Mouse (Mus musculus) neural tube, embryonic 14.5 days (tissue): Measurements from ENCODE around the gene Tmem178. TPM values are rescaled to one million over a fixed set of nuclear protein-coding genes. Genes with fewer than 3 reads are reported as not detected.

Source experiments
- ATAC-seq: fragments of 200-750 bp; cut with Nextera tagmentation; 2 replicates; pipeline ENCODE4 v1.8.0; 2017; ENCODE audit warnings: low read depth, mild to moderate bottlenecking, moderate TSS enrichment, moderate library complexity
- H3K27ac ChIP-seq: fragments of 300-500 bp; sonication (generic); 2 replicates; pipeline ENCODE4 v1.5.1; 2014; ENCODE audit warnings: low read depth, mild to moderate bottlenecking, control low read depth, low read length, moderate library complexity, mixed read lengths
- H3K27me3 ChIP-seq: fragments of 300-500 bp; sonication (generic); 2 replicates; pipeline ENCODE4 v1.6.1; 2014; ENCODE audit warnings: low read length; ENCODE audit not compliant: control insufficient read depth, insufficient read depth
- H3K36me3 ChIP-seq: fragments of 300-500 bp; sonication (generic); 2 replicates; pipeline ENCODE4 v1.6.1; 2014; ENCODE audit warnings: low read length, mixed read lengths; ENCODE audit not compliant: control insufficient read depth, insufficient read depth
- H3K4me1 ChIP-seq: fragments of 300-500 bp; sonication (generic); 2 replicates; pipeline ENCODE4 v1.6.1; 2014; ENCODE audit warnings: low read length; ENCODE audit not compliant: control insufficient read depth, insufficient read depth
- H3K4me2 ChIP-seq: fragments of 300-500 bp; sonication (generic); 2 replicates; pipeline ENCODE4 v1.6.1; 2014; ENCODE audit warnings: mild to moderate bottlenecking, low read depth, low read length, control low read depth
- H3K4me3 ChIP-seq: fragments of 300-500 bp; sonication (generic); 2 replicates; pipeline ENCODE4 v1.5.1; 2014; ENCODE audit warnings: low read depth, low read length, control low read depth, mixed read lengths
- H3K9ac ChIP-seq: fragments of 300-500 bp; sonication (generic); replicated peaks from 2 replicates; pipeline ENCODE4 v1.6.1; 2014; ENCODE audit warnings: low read depth, mild to moderate bottlenecking, control low read depth, low read length, mixed read lengths
- H3K9me3 ChIP-seq: fragments of 300-500 bp; sonication (generic); 2 replicates; pipeline ENCODE4 v1.6.1; 2016; ENCODE audit warnings: low read length; ENCODE audit not compliant: control insufficient read depth
- WGBS: fragments of 180-500 bp; shearing (Covaris S2); extraction: QIAGEN DNeasy Blood & Tissue Kit; methylation state at CpG from one replicate; pipeline ENCODE4 v1.1.7; 2014; 5-methylcytosine and 5-hydroxymethylcytosine counted together
- polyA plus RNA-seq: library from polyadenylated mRNA; unstranded; fragments of >200 nt; fragmentation: Nextera tagmentation; extraction: Ambion mirVana; gene quantifications from 2 replicates; pipeline ENCODE4 v1.2.1, GENCODE M21; 2014

Gene Tmem178
- polyA plus RNA-seq, 1 experiment from 2014 or later, result 37.3 TPM

GRCm38 (mm10) chr17:81047930-81048564 is 103.6 kb downstream of the Tmem178 start:
- no peaks in the 10 kb centered on the region for H3K9me3 ChIP-seq
- no peak overlapping the region for H3K4me3 ChIP-seq
- H3K27me3 ChIP-seq, result no peaks in the 10 kb centered on the region
- H3K36me3 ChIP-seq, result peaks cover 4% of the 10 kb centered on the region; the same call in 1 of the 2 replicates
- ATAC-seq, result no peak
- no peaks in the 10 kb centered on the region for H3K4me1 ChIP-seq
- no peak overlapping the region for H3K9ac ChIP-seq
- no peak overlapping the region for H3K27ac ChIP-seq
- 75% methylated on average over 7 of the region's 7 CpGs for WGBS
- H3K4me2 ChIP-seq, result no peak overlapping the region

Other genes with a start within 250 kb of the Tmem178 start
- gene Map4k3, start 216.1 kb upstream of the Tmem178 start, polyA plus RNA-seq, result 34.0 and 40.6 TPM in 2 replicates
- 8.6 and 9.7 TPM in 2 replicates for gene Thumpd2, start 120.5 kb downstream of the Tmem178 start, polyA plus RNA-seq